Mouse (Mus musculus) liver, adult 10 weeks (tissue): ENCODE results near the gene Cd300ld. TPM values are rescaled to one million over a fixed set of nuclear protein-coding genes. Genes with fewer than 3 reads are reported as not detected.

Source experiments
- polyA plus RNA-seq: library from polyadenylated mRNA; stranded (reverse); fragments of 350-450 nt; fragmentation: Illumina TruSeq; extraction: RNeasy Lipid Tissue Mini Kit (QIAGEN cat#74804); gene quantifications from one replicate; pipeline ENCODE4 v1.2.3, GENCODE M21; 2014; ENCODE audit warnings: low read depth, low replicate concordance

Gene Cd300ld
- 5.9 TPM for polyA plus RNA-seq

GRCm38 (mm10) chr11:114989793-114990192, at the start of gene Cd300ld:
TSS of gene Cd300ld (minus strand) at chr11:114989922.

DNA sequence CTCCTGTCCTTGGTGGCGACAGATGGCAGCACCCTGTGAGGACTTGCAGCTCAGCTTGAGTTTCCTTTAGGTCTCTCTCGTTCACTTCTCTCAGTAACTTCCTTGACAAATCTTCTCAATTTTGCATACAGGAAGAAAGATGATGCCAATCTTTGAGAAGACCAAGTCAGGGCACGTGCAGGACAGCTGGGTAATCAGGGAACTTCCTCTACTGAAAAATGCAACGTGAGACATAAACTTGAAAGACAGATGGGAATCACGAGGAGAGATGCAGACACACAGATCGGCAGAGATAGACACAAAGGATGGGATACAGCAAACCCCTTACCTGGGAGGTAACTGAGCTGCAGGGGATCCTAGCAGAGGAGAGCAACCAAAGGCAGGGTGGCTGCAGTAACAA, 47.9 kb upstream of the Cd300ld start, which contains the start of gene Cd300ld5:
Cd300ld5 (minus strand) TSS at position 101 of the 400 bp plus-strand sequence.

GRCm38 (mm10) chr11:115026912-115027311, 37.2 kb upstream of the Cd300ld start, which contains the start of gene Cd300ld4:
TSS of gene Cd300ld4 (minus strand) at chr11:115027012.

GRCm38 (mm10) chr11:115016093-115016492, 26.4 kb upstream of the Cd300ld start, which contains the start of gene Cd300ld2:
TSS of gene Cd300ld2 (minus strand) at chr11:115016193.

DNA sequence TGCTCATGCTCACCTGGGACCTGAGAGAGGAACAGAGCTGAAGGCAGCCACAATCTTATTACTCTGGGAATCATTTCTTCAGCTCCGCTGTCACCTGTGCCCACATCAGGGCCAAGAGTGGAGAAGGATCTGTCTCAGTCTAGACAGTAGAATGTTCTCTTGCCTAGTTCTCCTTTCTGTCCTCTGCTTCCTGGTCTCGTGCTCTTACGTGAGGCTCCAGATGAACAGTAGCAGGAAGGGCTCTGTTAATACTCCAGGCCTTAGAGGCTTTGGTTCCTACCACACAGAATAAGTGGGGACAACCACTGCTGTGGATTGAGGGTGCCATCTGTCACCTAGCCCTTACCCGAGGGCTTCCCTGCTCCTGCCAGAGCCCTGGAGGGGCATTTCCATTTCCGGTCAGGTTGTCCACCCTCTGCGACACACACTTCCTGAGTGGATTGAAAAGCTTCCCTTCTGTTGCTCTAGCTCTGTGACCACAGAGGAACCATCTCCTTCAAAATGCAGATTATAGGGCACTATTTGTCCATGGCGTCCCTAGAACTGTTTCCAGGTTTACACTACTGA, 11.8 kb upstream of the Cd300ld start, which contains the start of gene Cd300c2:
Cd300c2 (minus strand) TSS at position 407 of the 567 bp plus-strand sequence.

GRCm38 (mm10) chr11:114968752-114969207, 20.9 kb downstream of the Cd300ld start, which contains the start of gene Cd300c:
TSS of gene Cd300c (minus strand) at chr11:114969157.

GRCm38 (mm10) chr11:114934144-114934543, 55.6 kb downstream of the Cd300ld start, which contains the start of gene Cd300lb:
TSS of gene Cd300lb (minus strand) at chr11:114934386.

Other genes with a start within 250 kb of the Cd300ld start
- gene Kif19a, start 224.5 kb downstream of the Cd300ld start, polyA plus RNA-seq: not detected
- not detected for gene Btbd17, start 194.0 kb downstream of the Cd300ld start, polyA plus RNA-seq
- not detected for gene Gpr142, start 191.0 kb downstream of the Cd300ld start, polyA plus RNA-seq
- gene Gprc5c, start 138.8 kb downstream of the Cd300ld start, polyA plus RNA-seq: 10.1 TPM
- gene Cd300a, start 99.9 kb downstream of the Cd300ld start, polyA plus RNA-seq: 1.8 TPM
- gene Cd300lb, start 55.5 kb downstream of the Cd300ld start, polyA plus RNA-seq: 0.42 TPM
- gene Cd300c, start 20.8 kb downstream of the Cd300ld start, polyA plus RNA-seq: not detected
- 1.9 TPM for gene Cd300c2, start 12.0 kb upstream of the Cd300ld start, polyA plus RNA-seq
- not detected for gene Cd300ld2, start 26.3 kb upstream of the Cd300ld start, polyA plus RNA-seq
- not detected for gene Cd300ld4, start 37.1 kb upstream of the Cd300ld start, polyA plus RNA-seq
- gene Cd300ld5, start 47.8 kb upstream of the Cd300ld start, polyA plus RNA-seq: 0.61 TPM
- 0.61 TPM for gene Cd300ld3, start 58.5 kb upstream of the Cd300ld start, polyA plus RNA-seq
- 1.9 TPM for gene Cd300e, start 72.3 kb upstream of the Cd300ld start, polyA plus RNA-seq
- 0.16 TPM for gene Rab37, start 101.5 kb upstream of the Cd300ld start, polyA plus RNA-seq
- gene Cd300lf, start 144.1 kb upstream of the Cd300ld start, polyA plus RNA-seq: 0.69 TPM
- 34.2 TPM for gene Slc9a3r1, start 173.4 kb upstream of the Cd300ld start, polyA plus RNA-seq
- 0.37 TPM for gene Tmem104, start 197.6 kb upstream of the Cd300ld start, polyA plus RNA-seq
- 5.9 TPM for gene Nat9, start 197.9 kb upstream of the Cd300ld start, polyA plus RNA-seq